Mouse (Mus musculus) CH12.LX (cell line): ENCODE measurements at regions not wholly inside any gene's neighbourhood (a gene's known extent, or its start where the extent isn't known, plus 50 kb on each side); places are given as distances from the start of the nearest gene placed in this dataset.

Source experiments
- DNase-seq: peaks from one replicate; pipeline ENCODE4 v3.0.0-alpha.2; 2013; ENCODE audit errors: extremely low read depth
- H3K27ac ChIP-seq: 2 replicates; pipeline ENCODE4 v1.5.1; 2012; ENCODE audit warnings: low read depth, mild to moderate bottlenecking, control low read depth, moderate library complexity; ENCODE audit not compliant: insufficient read depth
- H3K27me3 ChIP-seq: replicated peaks from 2 replicates; pipeline ENCODE3; 2012; ENCODE audit warnings: inconsistent platforms
- H3K36me3 ChIP-seq, 2 experiments: replicated peaks in 1 of 2; 2 replicates each; pipeline versions ENCODE3 to v1.6.1; 2012; ENCODE audit warnings: inconsistent platforms in 1 of 2, low read length in 1 of 2, mild to moderate bottlenecking in 1 of 2, mixed read lengths in 1 of 2, moderate library complexity in 1 of 2; ENCODE audit not compliant: control insufficient read depth in 1 of 2, insufficient read depth in 1 of 2
- H3K4me1 ChIP-seq, 2 experiments: 2 replicates each; pipeline ENCODE4 v1.6.1; 2012; ENCODE audit warnings: inconsistent platforms in 1 of 2, moderate library complexity in 1 of 2; ENCODE audit not compliant: insufficient read depth in 2 of 2, control insufficient read depth in 1 of 2
- H3K4me2 ChIP-seq: 2 replicates; pipeline ENCODE4 v1.6.1; 2012; ENCODE audit warnings: low read depth, mild to moderate bottlenecking, control low read depth; ENCODE audit not compliant: poor library complexity, insufficient read depth, severe bottlenecking
- H3K4me3 ChIP-seq, 3 experiments: fragments of 150-350 bp in 1 of 3; sonication (generic) in 1 of 3; replicated peaks in 1 of 3; 2 replicates each; pipeline versions ENCODE3 to v1.5.1; 2011 to 2012; ENCODE audit warnings: low read depth in 2 of 3, low read length in 2 of 3, mild to moderate bottlenecking in 2 of 3, moderate library complexity in 2 of 3, control low read depth in 1 of 3, improper control_type of control experiment in 1 of 3, inconsistent platforms in 1 of 3, mixed read lengths in 1 of 3; ENCODE audit not compliant: poor library complexity in 1 of 3
- H3K79me2 ChIP-seq: replicated peaks from 2 replicates; pipeline ENCODE4 v1.6.1; 2012; ENCODE audit warnings: mild to moderate bottlenecking, moderate library complexity; ENCODE audit not compliant: control insufficient read depth, poor library complexity, insufficient read depth, severe bottlenecking; ENCODE audit errors: extremely low read depth
- H3K9ac ChIP-seq: 2 replicates; pipeline ENCODE4 v1.6.1; 2012; ENCODE audit warnings: low read depth, mild to moderate bottlenecking, control low read depth, moderate library complexity; ENCODE audit not compliant: insufficient read depth
- H3K9me3 ChIP-seq: replicated peaks from 2 replicates; pipeline ENCODE3; 2012; ENCODE audit warnings: low read length, inconsistent platforms, mixed read lengths
- BHLHE40 ChIP-seq: IDR thresholded peaks from 2 replicates; pipeline ENCODE4 v1.6.1; 2011; ENCODE audit warnings: mild to moderate bottlenecking, low read depth, low read length, improper control_type of control experiment
- CHD2 ChIP-seq: IDR thresholded peaks from 2 replicates; pipeline ENCODE4 v1.6.1; 2011; ENCODE audit warnings: low read length, improper control_type of control experiment
- E2F4 ChIP-seq: IDR thresholded peaks from 2 replicates; pipeline ENCODE4 v1.6.1; 2011; ENCODE audit warnings: low read depth, low read length, improper control_type of control experiment; ENCODE audit not compliant: insufficient replicate concordance
- IRF4 ChIP-seq: IDR thresholded peaks from 2 replicates; pipeline ENCODE4 v1.6.1; 2014; ENCODE audit warnings: low read depth, mild to moderate bottlenecking, inconsistent platforms, low read length, improper control_type of control experiment
- KAT2A ChIP-seq: IDR thresholded peaks from 2 replicates; pipeline ENCODE4 v1.6.1; 2012; ENCODE audit warnings: low read length, improper control_type of control experiment, inconsistent platforms; ENCODE audit not compliant: insufficient replicate concordance
- MAFK ChIP-seq: IDR thresholded peaks from 2 replicates; pipeline ENCODE4 v1.6.1; 2011; ENCODE audit warnings: low read length, improper control_type of control experiment; ENCODE audit not compliant: insufficient replicate concordance
- MAX ChIP-seq: IDR thresholded peaks from 2 replicates; pipeline ENCODE4 v1.6.1; 2011; ENCODE audit warnings: low read length, improper control_type of control experiment
- MEF2A ChIP-seq: IDR thresholded peaks from 2 replicates; pipeline ENCODE4 v1.6.1; 2014; ENCODE audit warnings: low read depth, mild to moderate bottlenecking, inconsistent platforms, low read length, improper control_type of control experiment, borderline replicate concordance
- POLR2A ChIP-seq: IDR thresholded peaks from 2 replicates; pipeline ENCODE4 v1.6.1; 2011; ENCODE audit warnings: low read depth, mild to moderate bottlenecking, improper control_type of control experiment, low read length
- TBP ChIP-seq: conservative IDR thresholded peaks from 2 replicates; pipeline ENCODE4 v1.6.1; 2011; ENCODE audit warnings: low read depth, low read length, improper control_type of control experiment
- USF2 ChIP-seq: conservative IDR thresholded peaks from 2 replicates; pipeline ENCODE4 v1.6.1; 2011; ENCODE audit warnings: low read depth, low read length, improper control_type of control experiment
- ZC3H11A ChIP-seq: IDR thresholded peaks from 2 replicates; pipeline ENCODE4 v1.6.1; 2012; ENCODE audit warnings: low read depth, mild to moderate bottlenecking, inconsistent platforms, low read length, improper control_type of control experiment
- dilution Hi-C: fragments of 300-500 bp; cut with MboI; formaldehyde crosslinking; loops from 2 replicates; pipeline ENCODE4 v1.14.3; 2020; ENCODE audit warnings: low sequenced_read_pairs; ENCODE audit not compliant: extremely low pct_unique_long_range_greater_than_20kb, extremely low pct_ligation_motif_present
- in situ Hi-C: fragments of 300-500 bp; cut with MboI; formaldehyde crosslinking; loops from 3 replicates; pipeline ENCODE4 v1.14.3; 2019; ENCODE audit warnings: low sequenced_read_pairs, low pct_ligation_motif_present, low pct_unique_long_range_greater_than_20kb, mixed read lengths

DNA sequence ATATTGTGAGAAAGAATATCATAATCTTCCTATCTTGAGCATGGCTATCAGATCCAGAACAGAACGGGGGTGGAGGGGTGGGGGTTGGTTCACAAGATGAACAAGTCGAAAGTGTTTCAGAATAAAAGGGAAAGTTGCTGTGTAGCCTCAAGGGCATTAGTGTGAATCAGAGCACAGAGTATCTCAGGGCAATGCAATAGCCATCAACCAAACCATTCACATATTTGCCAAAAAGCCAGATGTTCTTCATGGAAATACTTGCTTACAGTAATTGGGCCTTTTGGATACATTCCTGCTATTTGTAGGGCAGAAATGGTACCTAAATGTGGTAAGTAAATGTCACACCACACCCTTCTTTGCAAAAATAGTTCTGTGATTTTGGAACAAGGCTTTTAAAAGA, 135.2 kb downstream of the Gm5447 start:
- Histone ChIP-seq H3K4me2 (no peak overlapping the region), H3K27ac (no peak overlapping the region), H3K27me3 (no peaks in the 10 kb centered on the region), H3K4me1 (peaks cover 8 to 36% of the 10 kb centered on the region in 2 experiments; a peak in 3 of 4 replicates), H3K79me2 (no peaks in the 10 kb centered on the region), H3K4me3 (no peak overlapping the region), H3K9me3 (no peaks in the 10 kb centered on the region), H3K36me3 (no peaks in the 10 kb centered on the region), H3K9ac (no peak overlapping the region)
- no peak for DNase-seq
- peak; percentile 61 for TF ChIP-seq IRF4
- TF ChIP-seq MAFK, result 0 out of 2 replicates have a peak, but pooled peaks have one; percentile 12
- no peak for TF ChIP-seq KAT2A
- dilution Hi-C loops, result no loop called here
- in situ Hi-C loops, result no loop called here

- Histone ChIP-seq H3K27me3 (no peaks in the 10 kb centered on the region), H3K4me1 (peaks cover 5 to 11% of the 10 kb centered on the region in 2 experiments; a peak in 3 of 4 replicates), H3K9me3 (peaks cover 1% of the 10 kb centered on the region), H3K27ac (no peak overlapping the region), H3K9ac (no peak overlapping the region), H3K4me2 (peak overlapping the region; percentile 70), H3K36me3 (no peaks in the 10 kb centered on the region), H3K79me2 (no peaks in the 10 kb centered on the region), H3K4me3 (no peak overlapping the region)
- dilution Hi-C loops (no loop called here), in situ Hi-C loops (no loop called here)
- peak; percentile 20 for DNase-seq
- TF ChIP-seq MAX (peak; percentile 66; the same call in 1 of the 2 replicates), ZC3H11A (no peak), IRF4 (peak; percentile 66), BHLHE40 (peak; percentile 56)
Observed at GRCm38 (mm10) chr13:31122689-31123088, 148.7 kb downstream of the Gm5447 start.

- no peak for DNase-seq
- H3K36me3 ChIP-seq, result no peaks in the 10 kb centered on the region
- no peak overlapping the region for H3K27ac ChIP-seq
- H3K27me3 ChIP-seq, result no peaks in the 10 kb centered on the region
- H3K4me3 ChIP-seq, result no peak overlapping the region
- no peak overlapping the region for H3K9ac ChIP-seq
- peaks cover 1% of the 10 kb centered on the region for H3K9me3 ChIP-seq
- in situ Hi-C loops (no loop called here), dilution Hi-C loops (no loop called here)
- no peak overlapping the region for H3K4me2 ChIP-seq
- TF ChIP-seq BHLHE40, result no peak
- no peak for TF ChIP-seq CHD2
- TF ChIP-seq POLR2A, result no peak
- no peak for TF ChIP-seq IRF4
- TF ChIP-seq MEF2A, result no peak
- no peak for TF ChIP-seq TBP
- no peak for TF ChIP-seq ZC3H11A
- no peak for TF ChIP-seq E2F4
- no peak for TF ChIP-seq USF2
- peaks cover 5 to 11% of the 10 kb centered on the region in 2 experiments; a peak in 3 of 4 replicates for H3K4me1 ChIP-seq
- no peaks in the 10 kb centered on the region for H3K79me2 ChIP-seq
Observed at GRCm38 (mm10) chr13:31124547-31125216, 150.7 kb downstream of the Gm5447 start.
